Mouse (Mus musculus) G1E (cell line): Measurements from ENCODE around the gene Rrm2.

Experiments
- CTCF ChIP-seq: IDR thresholded peaks from 2 replicates; pipeline ENCODE4 v1.5.1; 2012; ENCODE audit warnings: low read depth, low read length, inconsistent platforms, mixed read lengths
- GATA1 ChIP-seq: IDR thresholded peaks from 2 replicates; pipeline ENCODE4 v1.6.1; 2012; ENCODE audit warnings: borderline replicate concordance, low read length, inconsistent platforms, mixed read lengths
- POLR2AphosphoS5 ChIP-seq: IDR thresholded peaks from 2 replicates; pipeline ENCODE4 v1.6.1; 2012; ENCODE audit warnings: low read depth, low read length, inconsistent platforms; ENCODE audit not compliant: insufficient replicate concordance

- TF ChIP-seq CTCF (no peak), GATA1 (no peak), POLR2AphosphoS5 (no peak)
These were observed 1.1 kb upstream of the Rrm2 start for GRCm38 (mm10) chr12:24706764-24707479.
